Mouse (Mus musculus) liver, embryonic 16.5 days (tissue): Measurements from ENCODE around the gene B4gat1. TPM values are rescaled to one million over a fixed set of nuclear protein-coding genes. Genes with fewer than 3 reads are reported as not detected.
"Not testable (repeated sequence)": the region's sequence is repeated elsewhere in the genome, so short reads cannot be mapped to it uniquely, and the experiment has no call there.

ENCODE experiments used
- ATAC-seq: fragments of 200-750 bp; cut with Nextera tagmentation; 2 replicates; pipeline ENCODE4 v1.8.0; 2017; ENCODE audit warnings: low read depth, mild to moderate bottlenecking, moderate number of reproducible peaks, moderate library complexity
- H3K27ac ChIP-seq: fragments of 300-500 bp; sonication (generic); 2 replicates; pipeline ENCODE4 v1.5.1; 2014; ENCODE audit warnings: mild to moderate bottlenecking, low read length
- H3K27me3 ChIP-seq: fragments of 300-500 bp; sonication (generic); 2 replicates; pipeline ENCODE4 v1.6.1; 2014; ENCODE audit warnings: low read depth, low read length, mixed read lengths; ENCODE audit not compliant: control insufficient read depth, insufficient read depth
- H3K36me3 ChIP-seq: fragments of 300-500 bp; sonication (generic); 2 replicates; pipeline ENCODE4 v1.6.1; 2014; ENCODE audit warnings: mild to moderate bottlenecking; ENCODE audit not compliant: control insufficient read depth, insufficient read depth
- H3K4me1 ChIP-seq: fragments of 300-500 bp; sonication (generic); 2 replicates; pipeline ENCODE4 v1.6.1; 2014; ENCODE audit warnings: low read depth, low read length, mixed read lengths; ENCODE audit not compliant: control insufficient read depth
- H3K4me2 ChIP-seq: fragments of 300-500 bp; sonication (generic); 2 replicates; pipeline ENCODE4 v1.6.1; 2014; ENCODE audit warnings: low read depth, low read length, mixed read lengths
- H3K4me3 ChIP-seq: fragments of 300-500 bp; sonication (generic); 2 replicates; pipeline ENCODE4 v1.5.1; 2014; ENCODE audit warnings: low read depth, mild to moderate bottlenecking, low read length
- H3K9ac ChIP-seq: fragments of 300-500 bp; sonication (generic); 2 replicates; pipeline ENCODE4 v1.6.1; 2014; ENCODE audit warnings: low read depth, low read length
- H3K9me3 ChIP-seq: fragments of 300-500 bp; sonication (generic); replicated peaks from 2 replicates; pipeline ENCODE4 v1.6.1; 2016; ENCODE audit warnings: low read length; ENCODE audit not compliant: control insufficient read depth
- WGBS: fragments of 180-500 bp; shearing (Covaris S2); extraction: QIAGEN DNeasy Blood & Tissue Kit; methylation state at CpG from one replicate; pipeline ENCODE4 v1.1.7; 2014; ENCODE audit not compliant: insufficient replicate concordance; 5-methylcytosine and 5-hydroxymethylcytosine counted together
- polyA plus RNA-seq: library from polyadenylated mRNA; unstranded; fragments of >200 nt; fragmentation: Nextera tagmentation; extraction: Ambion mirVana; gene quantifications from 2 replicates; pipeline ENCODE4 v1.2.1, GENCODE M21; 2015

Gene B4gat1
- polyA plus RNA-seq, 1 experiment from 2014 or later: 8.6 TPM

- Histone ChIP-seq H3K36me3 (no peaks in the 10 kb centered on the region), H3K9me3 (no peaks in the 10 kb centered on the region), H3K4me1 (no peaks in the 10 kb centered on the region), H3K4me2 (no peak overlapping the region), H3K9ac (no peak overlapping the region), H3K27ac (no peak overlapping the region), H3K4me3 (no peak overlapping the region), H3K27me3 (peaks cover 10% of the 10 kb centered on the region; the same call in 1 of the 2 replicates)
- 46% methylated on average over 6 of the region's 6 CpGs for WGBS
- ATAC-seq: no peak
Observed at GRCm38 (mm10) chr19:4999445-5000140, 39.0 kb upstream of the B4gat1 start.

- Histone ChIP-seq H3K9ac (no peak overlapping the region), H3K27me3 (peaks cover 10% of the 10 kb centered on the region; the same call in 1 of the 2 replicates), H3K4me3 (no peak overlapping the region), H3K27ac (no peak overlapping the region), H3K9me3 (no peaks in the 10 kb centered on the region), H3K4me2 (no peak overlapping the region), H3K36me3 (no peaks in the 10 kb centered on the region), H3K4me1 (no peaks in the 10 kb centered on the region)
- 2% methylated on average over 39 of the region's 39 CpGs for WGBS
- no peak; the same call in 1 of the 2 replicates for ATAC-seq
Observed at GRCm38 (mm10) chr19:5001666-5002406, 36.8 kb upstream of the B4gat1 start.

- H3K4me3 ChIP-seq, H3K36me3 ChIP-seq, H3K27ac ChIP-seq, H3K9me3 ChIP-seq, H3K4me1 ChIP-seq, H3K4me2 ChIP-seq, ATAC-seq, H3K9ac ChIP-seq: not testable (repeated sequence)
- WGBS: 28% methylated on average over 2 of the region's 2 CpGs
- H3K27me3 ChIP-seq: peaks cover 10% of the 10 kb centered on the region; the same call in 1 of the 2 replicates
Observed at GRCm38 (mm10) chr19:5003644-5004043, 35.0 kb upstream of the B4gat1 start.

GRCm38 (mm10) chr19:5004925-5005324, 33.7 kb upstream of the B4gat1 start:
- no peak overlapping the region for H3K4me3 ChIP-seq
- no peaks in the 10 kb centered on the region for H3K9me3 ChIP-seq
- H3K27ac ChIP-seq: no peak overlapping the region
- WGBS: 43% methylated on average over 4 of the region's 4 CpGs
- H3K9ac ChIP-seq: no peak overlapping the region
- H3K4me1 ChIP-seq: no peaks in the 10 kb centered on the region
- no peaks in the 10 kb centered on the region for H3K36me3 ChIP-seq
- H3K27me3 ChIP-seq: peaks cover 8% of the 10 kb centered on the region; the same call in 1 of the 2 replicates
- H3K4me2 ChIP-seq: no peak overlapping the region
- no peak for ATAC-seq

- no peaks in the 10 kb centered on the region for H3K36me3 ChIP-seq
- WGBS: 42% methylated on average over 8 of the region's 8 CpGs
- ATAC-seq: no peak
- H3K27ac ChIP-seq: no peak overlapping the region
- H3K4me2 ChIP-seq: no peak overlapping the region
- H3K9me3 ChIP-seq: no peaks in the 10 kb centered on the region
- H3K9ac ChIP-seq: no peak overlapping the region
- H3K27me3 ChIP-seq: peaks cover 5% of the 10 kb centered on the region
- no peaks in the 10 kb centered on the region for H3K4me1 ChIP-seq
- no peak overlapping the region for H3K4me3 ChIP-seq
Observed at GRCm38 (mm10) chr19:5013138-5013537, 25.5 kb upstream of the B4gat1 start.

GRCm38 (mm10) chr19:5014961-5015398, 23.6 kb upstream of the B4gat1 start:
- H3K9me3 ChIP-seq: no peaks in the 10 kb centered on the region
- no peak overlapping the region for H3K4me2 ChIP-seq
- no peaks in the 10 kb centered on the region for H3K4me1 ChIP-seq
- peaks cover 5% of the 10 kb centered on the region for H3K27me3 ChIP-seq
- ATAC-seq: no peak
- no peak overlapping the region for H3K9ac ChIP-seq
- no peaks in the 10 kb centered on the region for H3K36me3 ChIP-seq
- WGBS: 13% methylated on average over 8 of the region's 8 CpGs
- no peak overlapping the region for H3K4me3 ChIP-seq
- H3K27ac ChIP-seq: no peak overlapping the region

- Histone ChIP-seq H3K4me1 (no peaks in the 10 kb centered on the region), H3K9me3 (no peaks in the 10 kb centered on the region), H3K4me3 (no peak overlapping the region), H3K9ac (no peak overlapping the region), H3K36me3 (no peaks in the 10 kb centered on the region), H3K27ac (no peak overlapping the region), H3K27me3 (peaks cover 5% of the 10 kb centered on the region), H3K4me2 (peak overlapping the region; percentile 5; the same call in 1 of the 2 replicates)
- no peak for ATAC-seq
- 35% methylated on average over 10 of the region's 10 CpGs for WGBS
Observed at GRCm38 (mm10) chr19:5016221-5016742, 22.3 kb upstream of the B4gat1 start.

- no peaks in the 10 kb centered on the region for H3K36me3 ChIP-seq
- no peaks in the 10 kb centered on the region for H3K9me3 ChIP-seq
- WGBS: 18% methylated on average over 12 of the region's 12 CpGs
- ATAC-seq: no peak
- no peak overlapping the region for H3K9ac ChIP-seq
- H3K4me2 ChIP-seq: peak overlapping the region; percentile 5; the same call in 1 of the 2 replicates
- no peak overlapping the region for H3K4me3 ChIP-seq
- no peak overlapping the region for H3K27ac ChIP-seq
- no peaks in the 10 kb centered on the region for H3K4me1 ChIP-seq
- H3K27me3 ChIP-seq: peaks cover 5% of the 10 kb centered on the region
Observed at GRCm38 (mm10) chr19:5016782-5017181, 21.8 kb upstream of the B4gat1 start.

- H3K36me3 ChIP-seq: no peaks in the 10 kb centered on the region
- H3K4me2 ChIP-seq: no peak overlapping the region
- no peak overlapping the region for H3K4me3 ChIP-seq
- H3K4me1 ChIP-seq: no peaks in the 10 kb centered on the region
- 70% methylated on average over 4 of the region's 4 CpGs for WGBS
- no peak for ATAC-seq
- H3K27ac ChIP-seq: no peak overlapping the region
- H3K9ac ChIP-seq: no peak overlapping the region
- H3K9me3 ChIP-seq: no peaks in the 10 kb centered on the region
- H3K27me3 ChIP-seq: peaks cover 5% of the 10 kb centered on the region
Observed at GRCm38 (mm10) chr19:5017611-5018010, 21.0 kb upstream of the B4gat1 start.
